Mouse (Mus musculus) retina, postnatal 1 day (tissue): ENCODE measurements at regions not wholly inside any gene's neighbourhood (a gene's known extent, or its start where the extent isn't known, plus 50 kb on each side); places are given as distances from the start of the nearest gene placed in this dataset.

Experiments used
- DNase-seq: peaks from one replicate; pipeline ENCODE4 v3.0.0-alpha.2; 2012

DNA sequence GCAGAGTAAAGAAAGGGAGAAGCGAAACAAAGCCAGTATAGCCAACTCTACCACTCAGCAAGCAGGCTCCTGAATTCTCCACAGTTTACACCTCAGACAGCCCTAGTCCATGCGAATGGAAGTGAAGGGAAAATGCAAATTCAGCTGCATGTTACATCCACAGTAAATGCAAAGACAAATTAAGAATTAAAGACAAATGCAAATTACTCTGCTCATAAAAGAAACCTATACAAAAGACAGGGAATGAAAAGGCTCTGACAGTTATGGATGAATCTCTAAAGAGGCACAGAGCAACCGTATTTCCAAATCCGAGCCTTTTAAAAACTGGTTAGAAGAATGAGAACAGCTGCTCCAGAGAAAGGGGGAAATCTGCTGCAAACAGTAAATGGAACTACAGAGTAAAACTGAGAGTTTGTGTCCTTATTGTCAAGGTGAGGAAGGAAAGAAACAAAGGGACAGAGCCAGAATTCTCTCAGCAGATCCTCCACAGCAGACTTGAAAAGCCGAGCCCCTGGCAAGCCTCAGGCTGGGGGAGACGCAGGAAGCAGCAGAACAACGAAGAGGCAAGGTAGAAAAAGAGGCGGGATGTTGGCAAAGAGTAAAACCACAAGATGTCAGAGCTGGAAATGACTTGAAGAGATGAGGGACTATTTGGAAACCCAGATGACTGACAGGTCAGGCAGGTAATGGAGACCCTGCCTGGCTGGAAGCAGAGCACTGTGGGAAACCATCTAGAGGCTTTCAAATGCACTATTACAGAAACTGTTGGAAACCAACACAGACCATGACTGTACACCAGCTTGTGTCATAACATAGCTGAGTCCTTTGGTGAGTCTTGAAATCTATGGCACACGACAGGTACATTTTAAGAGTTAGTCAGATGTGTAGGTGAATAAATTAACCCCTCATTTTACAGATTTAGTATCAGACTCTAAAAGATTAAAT lies 184.5 kb upstream of the Acvr2a start:
- no peak for DNase-seq

DNA sequence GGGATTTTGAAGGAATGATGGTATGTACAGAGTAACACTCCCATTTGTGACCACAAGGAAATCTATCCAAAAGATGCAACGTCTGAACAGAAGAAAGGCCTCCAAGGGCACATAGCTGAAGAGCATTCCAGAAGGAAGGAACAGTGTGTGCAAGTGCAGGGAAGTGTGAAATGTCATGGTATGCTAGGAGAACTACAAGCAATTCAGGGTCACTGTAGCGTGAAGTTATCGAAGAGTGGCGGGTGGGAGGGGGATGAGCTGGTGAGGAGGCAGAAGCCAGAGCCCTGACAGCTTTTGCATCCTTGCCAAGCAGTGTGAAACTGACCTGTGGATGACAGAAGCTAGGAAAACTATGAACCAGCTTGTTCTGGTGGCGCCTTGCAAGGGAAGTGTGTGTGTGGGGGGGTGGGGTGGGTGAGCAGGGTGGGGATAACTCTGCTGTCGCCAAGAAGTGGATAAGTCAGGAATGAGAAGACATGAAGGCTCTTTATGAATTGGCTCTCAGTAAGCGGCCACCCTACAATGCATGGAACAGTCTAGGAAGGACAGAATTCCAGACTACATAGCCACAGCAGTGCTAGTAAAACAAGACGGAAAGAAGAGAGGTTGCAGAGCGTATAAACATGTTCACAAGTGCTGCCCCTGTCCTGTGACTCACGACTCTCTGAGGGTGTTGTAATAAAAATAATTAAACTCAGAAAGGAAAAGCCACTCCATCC lies 179.3 kb upstream of the Acvr2a start:
- DNase-seq: peak; percentile 90

DNA sequence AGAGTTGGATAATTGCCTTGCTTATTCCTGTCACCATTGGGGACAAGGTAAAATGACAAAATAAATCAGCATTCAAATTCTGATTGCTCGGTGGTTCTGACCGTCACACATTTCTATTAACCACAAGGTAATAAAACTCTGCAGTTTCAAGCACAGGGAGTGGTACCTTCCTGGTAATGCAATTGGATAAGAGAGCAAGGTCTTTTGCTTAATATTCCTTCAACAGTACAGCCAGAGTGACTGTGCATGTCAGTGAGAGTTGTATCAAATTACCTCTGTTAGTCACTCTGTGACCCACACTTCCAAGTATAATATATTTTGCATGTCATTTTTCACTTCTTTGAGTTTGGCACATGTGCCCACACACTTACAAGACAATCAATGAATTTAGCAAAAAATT lies 177.8 kb upstream of the Acvr2a start:
- no peak for DNase-seq

DNA sequence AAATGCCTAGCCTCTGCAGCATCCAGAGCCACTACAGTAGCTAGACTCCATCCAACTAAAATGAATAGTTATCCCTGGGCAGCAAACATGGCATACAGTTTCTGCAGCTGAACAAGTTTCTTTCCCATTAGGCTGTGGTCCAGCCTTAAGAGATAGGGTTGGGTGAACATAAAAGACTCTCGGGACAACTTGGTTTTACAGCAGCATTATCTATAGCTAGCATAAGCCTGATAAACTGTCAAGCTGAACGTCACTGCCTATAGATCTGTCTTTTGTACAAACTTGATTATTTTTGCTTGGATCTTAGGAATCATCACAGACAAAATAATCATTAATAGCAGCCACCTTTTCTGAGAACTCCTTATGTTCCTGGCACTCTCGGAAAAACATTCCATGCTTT lies 169.8 kb upstream of the Acvr2a start:
- no peak for DNase-seq

DNA sequence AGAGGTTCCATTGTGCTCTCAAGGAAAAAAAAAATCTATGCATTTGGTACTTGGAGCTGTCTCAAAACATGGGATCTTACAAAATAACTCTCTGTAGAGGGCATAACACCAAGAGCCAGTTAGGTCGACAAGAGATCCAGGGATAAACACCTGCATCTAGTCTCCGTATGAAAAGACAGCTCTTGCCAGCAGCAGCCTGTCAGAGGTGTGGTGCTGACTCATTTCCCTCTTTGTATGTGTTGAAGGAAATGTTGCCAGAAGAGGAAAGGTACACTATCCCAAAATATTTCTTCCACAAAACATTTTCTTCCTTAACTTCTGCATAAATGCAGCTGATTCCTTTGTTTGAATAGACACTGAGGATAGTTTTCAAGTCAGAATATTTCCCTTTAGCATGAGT lies 163.6 kb upstream of the Acvr2a start:
- no peak for DNase-seq

DNA sequence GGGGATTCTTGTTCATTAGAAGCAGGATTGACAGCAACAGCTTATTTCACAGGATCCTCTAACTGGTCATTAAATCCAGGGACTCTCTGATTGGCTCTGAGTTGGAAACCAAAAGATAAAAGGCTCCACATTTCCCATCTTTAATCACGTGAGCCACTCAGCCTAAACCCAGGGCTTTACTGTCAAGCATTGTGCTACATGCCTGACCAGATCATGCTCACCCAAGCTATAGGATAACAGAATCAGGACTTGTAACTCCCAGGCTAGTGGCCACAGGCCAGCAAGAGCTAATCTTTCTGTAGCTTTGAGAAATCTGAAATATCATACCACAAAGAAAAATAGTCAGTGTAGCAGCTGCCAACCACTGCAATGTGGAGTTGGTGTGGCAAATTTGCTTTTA lies 152.7 kb upstream of the Acvr2a start:
- DNase-seq: peak; percentile 13

DNA sequence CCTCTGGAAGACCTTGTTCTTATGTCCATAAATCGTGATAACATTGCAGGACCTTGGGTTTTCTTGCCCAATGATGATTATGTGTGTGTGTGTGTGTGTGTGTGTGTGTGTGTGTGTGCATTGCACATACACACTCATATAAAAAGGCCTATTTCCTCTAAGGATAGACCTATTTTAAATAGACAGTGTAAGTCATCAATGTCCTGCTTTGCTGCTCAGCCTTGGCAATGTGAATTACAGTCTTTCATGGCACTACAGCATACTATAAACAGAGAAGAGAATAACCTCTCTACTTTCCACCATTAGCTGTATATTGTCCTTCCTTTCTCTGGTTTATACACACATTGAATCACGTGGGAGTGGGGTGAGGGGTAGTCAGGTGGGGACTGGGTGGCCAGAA lies 148.8 kb upstream of the Acvr2a start:
- DNase-seq: no peak

DNA sequence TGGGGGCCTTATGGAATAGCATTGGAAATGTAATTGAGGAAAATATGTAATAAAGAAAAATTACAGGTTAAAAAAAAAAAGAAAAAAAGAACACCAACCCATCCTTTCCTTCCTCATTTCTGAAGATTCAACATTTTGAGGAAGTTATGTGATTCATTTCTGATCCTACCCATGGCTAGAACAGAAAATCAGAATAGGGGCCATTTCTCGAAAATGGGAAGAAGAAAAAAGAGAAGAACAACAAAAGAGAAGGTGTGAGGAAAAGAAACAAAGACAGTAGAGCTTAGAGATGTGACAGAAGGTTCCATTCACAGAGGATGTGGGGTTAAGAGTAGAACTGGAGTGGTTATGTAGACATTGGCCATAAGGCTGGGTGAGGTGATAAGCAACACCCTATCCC lies 124.8 kb upstream of the Acvr2a start:
- no peak for DNase-seq

DNA sequence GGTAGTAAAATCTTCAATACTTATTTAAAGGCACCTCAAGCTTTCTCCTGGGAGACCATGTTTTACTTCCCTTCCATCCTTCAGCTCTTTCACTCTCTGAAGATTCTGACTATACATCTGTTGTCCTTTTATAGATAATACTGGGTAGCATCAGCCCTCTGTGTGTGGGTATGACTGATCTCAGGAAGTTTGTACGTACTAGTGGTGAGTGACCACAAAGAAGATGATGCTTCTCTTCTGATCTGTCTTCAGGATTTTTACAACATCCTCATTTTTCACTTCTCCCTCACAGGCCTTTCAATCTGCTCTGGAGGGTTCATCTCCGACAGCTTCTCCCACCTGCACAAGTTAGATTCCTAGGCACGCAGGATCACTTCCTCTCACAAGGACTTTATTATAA lies 119.4 kb upstream of the Acvr2a start:
- DNase-seq: no peak

DNA sequence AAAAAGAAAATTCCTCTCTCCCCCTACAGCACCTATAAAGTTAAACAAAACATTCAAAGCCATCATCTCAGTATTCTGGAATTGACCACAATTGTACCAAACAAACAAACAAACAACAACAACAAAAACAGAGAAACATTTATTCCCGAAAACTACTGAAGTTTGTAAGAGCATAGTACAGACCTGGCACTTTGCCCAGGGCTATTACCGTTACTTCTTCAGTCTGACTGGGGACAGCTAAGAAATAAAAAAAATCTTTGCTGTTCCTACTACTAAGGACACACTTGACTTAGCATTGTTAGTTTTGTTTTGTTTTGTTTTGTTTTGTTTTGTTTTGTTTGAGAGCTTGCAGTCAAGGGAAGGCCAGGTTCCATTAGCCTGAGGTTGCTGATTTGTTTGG lies 113.0 kb upstream of the Acvr2a start:
- no peak for DNase-seq

DNA sequence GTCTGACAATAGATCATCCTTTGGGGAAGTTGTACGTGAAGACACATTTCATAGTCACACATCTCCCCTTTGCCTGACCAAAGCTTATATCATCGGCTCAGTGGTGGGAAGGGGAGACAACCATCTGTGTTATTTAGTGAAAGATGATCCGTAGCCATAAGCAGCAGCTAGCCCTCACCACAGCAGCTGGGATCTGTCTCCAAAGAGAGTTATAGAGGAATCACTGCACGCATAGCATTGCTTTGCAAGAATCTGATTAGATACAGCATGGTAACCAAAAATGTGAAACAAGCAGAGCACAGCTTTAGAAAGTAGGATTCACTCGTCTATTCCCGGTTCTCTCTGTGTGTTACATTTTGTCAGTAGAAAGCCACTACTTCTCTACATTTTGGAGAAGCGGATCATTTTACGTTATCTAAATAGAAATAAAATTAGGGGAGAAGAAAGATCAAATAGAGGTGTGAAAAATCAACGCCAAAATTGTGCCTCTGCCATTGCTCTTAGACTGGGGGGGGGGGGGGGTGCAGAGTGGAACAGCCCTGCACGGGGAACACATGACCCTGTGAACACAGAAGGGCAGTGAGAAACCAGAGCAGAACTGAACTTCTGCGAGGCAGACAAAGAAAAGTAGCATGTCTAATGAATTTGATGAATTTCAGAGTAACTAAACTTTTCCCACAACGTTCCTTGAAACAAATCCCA lies 108.7 kb upstream of the Acvr2a start:
- DNase-seq: no peak

DNA sequence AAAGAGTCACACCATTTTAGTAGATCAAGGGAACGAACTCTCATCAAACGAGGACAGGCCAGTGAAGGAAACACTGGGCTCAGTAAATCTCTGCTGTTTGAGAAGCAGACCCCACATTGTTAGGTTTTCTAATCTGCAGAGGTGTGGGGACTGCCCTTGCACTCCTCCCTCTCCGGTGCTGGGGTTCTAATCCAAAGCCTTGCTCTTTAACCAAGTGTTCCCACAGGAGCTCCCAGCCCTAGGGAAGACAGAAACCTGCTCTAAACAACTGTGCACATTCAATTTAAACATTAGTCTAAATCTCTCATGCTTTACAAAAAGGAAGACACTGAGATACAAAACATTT lies 108.1 kb upstream of the Acvr2a start:
- DNase-seq: no peak

DNA sequence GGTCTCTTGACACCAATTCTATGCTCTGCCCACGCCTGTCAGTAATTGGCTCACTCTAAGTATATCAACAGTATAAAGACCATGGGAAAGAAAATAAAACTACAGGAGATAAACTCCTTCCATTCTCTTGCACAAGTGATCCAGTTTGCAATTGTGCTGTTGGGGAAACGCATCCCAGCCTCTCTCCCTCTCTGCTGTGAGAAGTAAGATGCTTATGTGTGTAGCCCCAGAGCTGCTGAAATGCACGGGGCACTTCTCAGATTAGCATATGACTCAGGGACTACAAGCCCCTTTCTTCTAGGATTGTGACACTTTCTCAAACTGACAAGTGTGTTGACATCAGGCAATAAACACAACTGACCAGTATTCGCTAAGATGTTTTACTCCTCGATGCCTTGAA lies 107.7 kb upstream of the Acvr2a start:
- no peak for DNase-seq

DNA sequence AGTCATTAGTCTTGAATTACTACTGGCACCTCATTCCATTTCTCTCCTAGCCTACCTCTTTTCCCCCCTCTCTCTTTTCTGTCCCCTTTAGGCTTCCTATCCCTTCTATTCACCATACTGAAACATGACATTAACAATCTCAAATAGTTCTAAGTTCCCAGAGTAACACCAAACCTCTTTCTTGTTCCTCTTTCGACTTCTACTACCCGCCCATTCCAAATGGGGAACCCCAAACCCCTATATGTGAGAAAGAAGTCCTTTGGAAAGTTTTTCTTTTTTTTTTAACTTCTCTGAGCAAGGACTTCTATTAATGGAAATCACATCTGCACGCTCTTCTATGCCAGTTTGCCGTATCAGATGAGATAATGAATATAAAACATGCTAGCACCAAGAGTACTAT lies 97.7 kb upstream of the Acvr2a start:
- DNase-seq: no peak

DNA sequence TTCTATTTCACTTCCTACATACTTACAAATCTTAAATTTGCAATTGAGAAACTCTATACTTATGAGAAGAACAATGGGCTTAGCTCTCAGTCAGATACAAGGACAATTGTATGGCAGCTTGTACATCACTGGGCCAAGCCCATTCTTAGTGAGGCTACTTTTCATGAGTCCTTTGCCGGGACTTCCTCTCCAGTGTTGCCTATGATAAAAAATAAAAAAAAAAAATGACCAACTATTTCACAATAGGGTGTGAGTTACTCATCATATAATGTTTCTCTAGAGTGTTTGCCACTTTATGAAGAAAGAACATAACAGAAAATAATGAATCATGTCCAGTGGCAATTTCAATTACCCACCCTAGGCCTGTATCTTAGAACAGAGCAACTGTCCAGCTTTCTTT lies 96.1 kb upstream of the Acvr2a start:
- DNase-seq: no peak

DNA sequence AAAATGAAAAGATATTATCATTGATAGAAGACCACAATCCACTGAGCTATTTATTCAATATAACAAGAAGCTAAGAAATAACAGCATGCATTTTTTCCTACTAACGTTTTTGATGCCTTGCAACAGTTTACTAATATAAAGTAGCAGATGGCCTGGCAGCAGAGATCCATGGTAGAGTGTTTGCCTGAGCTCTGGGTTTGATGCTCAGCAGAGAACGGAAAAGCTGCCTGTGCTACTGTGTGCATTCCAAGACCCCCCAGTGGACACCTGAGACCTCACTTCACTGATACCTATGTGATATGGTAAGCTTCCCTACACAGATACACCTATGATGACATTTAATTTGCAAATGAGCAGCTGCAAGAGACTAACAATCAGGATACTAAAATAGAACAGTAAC lies 95.6 kb upstream of the Acvr2a start:
- no peak for DNase-seq

DNA sequence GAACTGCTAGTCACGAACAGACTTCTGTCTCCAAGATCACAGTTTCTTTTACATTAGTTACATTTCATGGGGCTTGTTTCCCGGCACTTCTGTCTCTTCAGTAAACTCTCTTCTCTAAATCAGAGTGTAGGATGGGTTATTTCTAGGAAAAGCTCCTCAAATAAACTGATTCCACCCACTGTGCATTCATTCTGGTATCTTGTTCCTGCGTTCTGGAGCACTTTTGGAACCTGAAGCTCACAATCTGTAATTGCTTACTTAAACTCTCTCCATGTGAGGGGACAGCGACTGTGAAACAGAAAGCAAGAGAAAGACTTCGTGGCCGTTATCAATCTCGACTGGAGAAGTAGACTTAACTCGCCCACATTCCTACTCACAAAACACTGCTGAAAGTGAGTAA lies 83.1 kb upstream of the Acvr2a start:
- DNase-seq: no peak

DNA sequence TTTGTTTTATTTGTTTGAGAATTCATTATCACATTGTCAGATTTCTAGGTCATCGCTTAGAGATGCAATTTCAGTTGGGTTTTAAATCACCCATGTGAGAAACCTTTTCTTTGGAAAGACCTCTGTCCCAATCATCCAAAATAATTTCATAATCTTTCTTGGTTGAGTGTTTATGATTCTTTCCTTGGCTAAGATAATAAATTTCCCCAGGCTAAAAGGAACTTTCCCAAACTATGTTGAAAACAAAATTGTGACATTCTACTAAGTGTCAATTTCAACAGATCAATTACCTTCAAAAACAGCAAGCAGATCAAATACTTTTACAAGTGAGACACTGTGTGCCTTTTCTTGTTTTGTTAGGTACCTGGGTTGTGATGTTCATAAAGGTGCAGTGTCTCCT lies 80.0 kb upstream of the Acvr2a start:
- DNase-seq: no peak

DNA sequence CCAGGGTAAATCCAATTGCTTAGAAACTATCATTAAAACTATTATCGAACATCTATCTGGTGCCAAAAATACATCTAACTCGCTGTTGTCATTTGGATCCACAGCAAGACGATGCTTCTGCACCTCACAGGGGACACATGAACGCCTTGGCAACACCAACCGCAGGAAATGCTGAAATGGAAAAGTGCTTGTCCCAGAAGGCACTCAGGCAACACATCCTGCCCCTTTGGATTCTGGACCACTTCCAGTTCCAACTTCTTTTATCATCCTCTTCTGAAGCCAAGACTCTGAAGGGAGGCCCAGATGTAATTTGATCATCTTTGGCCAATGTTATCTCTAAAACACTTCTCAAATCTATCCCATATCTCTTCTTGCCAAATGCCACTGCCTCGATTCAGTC lies 79.4 kb upstream of the Acvr2a start:
- DNase-seq: no peak

DNA sequence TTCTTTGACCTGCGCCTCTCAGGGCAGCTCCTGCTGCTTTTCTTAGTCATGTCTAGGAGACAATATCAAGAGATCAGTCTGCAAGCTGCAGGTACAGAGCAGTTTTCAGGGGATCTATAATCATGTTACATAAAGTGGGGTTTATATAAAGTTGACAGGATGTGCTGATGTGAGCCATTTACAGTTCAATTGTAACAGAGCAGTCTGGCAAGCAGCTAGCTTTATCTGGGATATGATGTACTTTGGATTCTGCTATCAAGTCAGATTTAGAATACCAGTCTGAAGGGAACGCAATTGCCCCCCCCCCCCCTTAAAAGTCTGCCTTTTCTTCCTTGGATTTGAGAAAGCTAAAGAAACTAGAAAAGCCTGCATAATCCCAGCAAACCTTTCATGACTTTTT lies 77.6 kb upstream of the Acvr2a start:
- DNase-seq: no peak
